Mouse (Mus musculus) hindbrain, embryonic 14.5 days (tissue): Measurements from ENCODE around the gene Slc25a38. TPM values are rescaled to one million over a fixed set of nuclear protein-coding genes. Genes with fewer than 3 reads are reported as not detected.
A peak's percentile ranks its signal among the peaks of the same experiment; 100 is the strongest.

Experiments used
- ATAC-seq: fragments of 200-750 bp; cut with Nextera tagmentation; 2 replicates; pipeline ENCODE4 v1.8.0; 2017; ENCODE audit warnings: moderate number of reproducible peaks, mild to moderate bottlenecking, moderate TSS enrichment, moderate library complexity; ENCODE audit not compliant: low FRiP score
- DNase-seq: peaks from one replicate; pipeline ENCODE4 v3.0.0-alpha.2; 2015; ENCODE audit warnings: low spot score
- H3K27ac ChIP-seq: fragments of 300-500 bp; sonication (generic); 2 replicates; pipeline ENCODE4 v1.5.1; 2014; ENCODE audit warnings: mild to moderate bottlenecking, moderate library complexity
- H3K27me3 ChIP-seq: fragments of 300-500 bp; sonication (generic); 2 replicates; pipeline ENCODE4 v1.6.1; 2014; ENCODE audit warnings: mild to moderate bottlenecking, low read length, mixed read lengths; ENCODE audit not compliant: control insufficient read depth, insufficient read depth
- H3K36me3 ChIP-seq: fragments of 300-500 bp; sonication (generic); replicated peaks from 2 replicates; pipeline ENCODE4 v1.6.1; 2014; ENCODE audit not compliant: control insufficient read depth, insufficient read depth
- H3K4me1 ChIP-seq: fragments of 300-500 bp; sonication (generic); replicated peaks from 2 replicates; pipeline ENCODE4 v1.6.1; 2014; ENCODE audit warnings: antibody characterized with exemption, low read length, mixed read lengths; ENCODE audit not compliant: control insufficient read depth, insufficient read depth
- H3K4me2 ChIP-seq: fragments of 300-500 bp; sonication (generic); replicated peaks from 2 replicates; pipeline ENCODE4 v1.6.1; 2014; ENCODE audit warnings: mild to moderate bottlenecking, moderate library complexity
- H3K4me3 ChIP-seq: fragments of 300-500 bp; sonication (generic); replicated peaks from 2 replicates; pipeline ENCODE4 v1.5.1; 2014; ENCODE audit warnings: mild to moderate bottlenecking, low read length
- H3K9ac ChIP-seq: fragments of 300-500 bp; sonication (generic); 2 replicates; pipeline ENCODE4 v1.6.1; 2014
- H3K9me3 ChIP-seq: fragments of 300-500 bp; sonication (generic); 2 replicates; pipeline ENCODE4 v1.6.1; 2016; ENCODE audit warnings: low read length; ENCODE audit not compliant: control insufficient read depth
- WGBS: fragments of 180-500 bp; shearing (Covaris S2); extraction: QIAGEN DNeasy Blood & Tissue Kit; methylation state at CpG from one replicate; pipeline ENCODE4 v1.1.7; 2014; 5-methylcytosine and 5-hydroxymethylcytosine counted together
- polyA plus RNA-seq: library from polyadenylated mRNA; unstranded; fragments of >200 nt; fragmentation: Nextera tagmentation; extraction: Ambion mirVana; gene quantifications from 2 replicates; pipeline ENCODE4 v1.2.1, GENCODE M21; 2014

Slc25a38 gene
- polyA plus RNA-seq, 1 experiment from 2014 or later: 38.3 TPM

GRCm38 (mm10) chr9:120151152-120151551, 41.0 kb downstream of the Slc25a38 start:
- DNase-seq: no peak
- no peaks in the 10 kb centered on the region for H3K27me3 ChIP-seq
- WGBS: 83% methylated on average over 5 of the region's 5 CpGs
- no peaks in the 10 kb centered on the region for H3K4me1 ChIP-seq
- H3K4me3 ChIP-seq: no peak overlapping the region
- ATAC-seq: no peak
- H3K9ac ChIP-seq: no peak overlapping the region
- H3K27ac ChIP-seq: no peak overlapping the region
- H3K4me2 ChIP-seq: no peak overlapping the region
- no peaks in the 10 kb centered on the region for H3K36me3 ChIP-seq
- no peaks in the 10 kb centered on the region for H3K9me3 ChIP-seq

GRCm38 (mm10) chr9:120151906-120152399, 41.8 kb downstream of the Slc25a38 start:
- DNase-seq (no peak), ATAC-seq (no peak)

GRCm38 (mm10) chr9:120158047-120158446, 47.9 kb downstream of the Slc25a38 start:
- WGBS: 40% methylated on average over 4 of the region's 4 CpGs
- H3K27me3 ChIP-seq: no peaks in the 10 kb centered on the region

More at GRCm38 (mm10) chr9:120151906-120152399, 41.8 kb downstream of the Slc25a38 start:
- H3K4me3 ChIP-seq: no peak overlapping the region
- H3K4me2 ChIP-seq: no peak overlapping the region
- H3K4me1 ChIP-seq: no peaks in the 10 kb centered on the region
- H3K27ac ChIP-seq: no peak overlapping the region
- WGBS: 76% methylated on average over 12 of the region's 12 CpGs
- H3K27me3 ChIP-seq: no peaks in the 10 kb centered on the region
- no peak overlapping the region for H3K9ac ChIP-seq
- H3K36me3 ChIP-seq: no peaks in the 10 kb centered on the region
- H3K9me3 ChIP-seq: no peaks in the 10 kb centered on the region

GRCm38 (mm10) chr9:120163862-120164261, 53.7 kb downstream of the Slc25a38 start:
- Histone ChIP-seq H3K27me3 (no peaks in the 10 kb centered on the region), H3K4me2 (no peak overlapping the region), H3K27ac (no peak overlapping the region), H3K9me3 (no peaks in the 10 kb centered on the region), H3K36me3 (no peaks in the 10 kb centered on the region), H3K4me3 (no peak overlapping the region), H3K4me1 (no peaks in the 10 kb centered on the region), H3K9ac (no peak overlapping the region)
- WGBS: 81% methylated on average over 16 of the region's 16 CpGs
- ATAC-seq: no peak
- no peak for DNase-seq

More at GRCm38 (mm10) chr9:120158047-120158446, 47.9 kb downstream of the Slc25a38 start:
- H3K36me3 ChIP-seq: no peaks in the 10 kb centered on the region
- no peak overlapping the region for H3K4me3 ChIP-seq
- H3K27ac ChIP-seq: peak overlapping the region; percentile 28; the same call in 1 of the 2 replicates
- H3K4me2 ChIP-seq: no peak overlapping the region
- H3K4me1 ChIP-seq: no peaks in the 10 kb centered on the region; the same call in 1 of the 2 replicates
- ATAC-seq (no peak), DNase-seq (no peak)
- no peaks in the 10 kb centered on the region for H3K9me3 ChIP-seq
- no peak overlapping the region for H3K9ac ChIP-seq

DNA sequence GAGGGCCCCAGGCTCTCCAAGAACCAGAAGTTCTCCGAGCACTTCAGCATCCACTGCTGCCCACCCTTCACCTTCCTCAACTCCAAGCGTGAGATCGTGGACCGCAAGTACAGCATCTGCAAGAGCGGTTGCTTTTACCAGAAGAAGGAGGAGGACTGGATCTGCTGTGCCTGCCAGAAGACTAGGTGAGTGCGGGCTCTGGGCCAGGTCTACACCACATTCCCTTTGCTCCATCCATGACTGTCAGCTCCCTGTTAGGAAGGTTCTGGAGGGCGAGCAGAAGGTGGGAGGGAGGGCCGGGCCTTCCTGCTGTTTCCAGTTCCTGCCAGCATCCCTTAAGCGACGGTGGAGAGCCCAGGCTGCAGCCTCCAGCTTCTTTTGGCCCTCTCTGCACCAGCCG, 57.7 kb downstream of the Slc25a38 start:
- no peaks in the 10 kb centered on the region for H3K9me3 ChIP-seq
- WGBS: 64% methylated on average over 11 of the region's 11 CpGs
- DNase-seq: no peak

GRCm38 (mm10) chr9:120171295-120171694, 61.1 kb downstream of the Slc25a38 start:
- no peaks in the 10 kb centered on the region for H3K9me3 ChIP-seq
- H3K27me3 ChIP-seq: no peaks in the 10 kb centered on the region
- no peak overlapping the region for H3K9ac ChIP-seq
- no peak for ATAC-seq
- H3K4me1 ChIP-seq: no peaks in the 10 kb centered on the region
- H3K27ac ChIP-seq: no peak overlapping the region
- no peak overlapping the region for H3K4me3 ChIP-seq
- no peak overlapping the region for H3K4me2 ChIP-seq
- 44% methylated on average over 5 of the region's 5 CpGs for WGBS
- DNase-seq: peak; percentile 75
- H3K36me3 ChIP-seq: no peaks in the 10 kb centered on the region

More for the DNA sequence above, 57.7 kb downstream of the Slc25a38 start:
- no peak overlapping the region for H3K4me3 ChIP-seq
- no peaks in the 10 kb centered on the region for H3K4me1 ChIP-seq
- H3K27ac ChIP-seq: no peak overlapping the region
- H3K36me3 ChIP-seq: no peaks in the 10 kb centered on the region
- H3K4me2 ChIP-seq: no peak overlapping the region
- H3K27me3 ChIP-seq: no peaks in the 10 kb centered on the region
- H3K9ac ChIP-seq: no peak overlapping the region
- ATAC-seq: no peak

Other genes starting within 250 kb of the Slc25a38 start
- gene Wdr48, start 215.5 kb upstream of the Slc25a38 start, polyA plus RNA-seq: 63.6 and 66.9 TPM in 2 replicates
- 24.3 and 27.9 TPM in 2 replicates for gene Gorasp1, start 172.8 kb upstream of the Slc25a38 start, polyA plus RNA-seq
- 1.2 TPM in 2 replicates for gene Ttc21a, start 172.8 kb upstream of the Slc25a38 start, polyA plus RNA-seq
- 0.68 and 0.80 TPM in 2 replicates for gene Csrnp1, start 125.7 kb upstream of the Slc25a38 start, polyA plus RNA-seq
- 0.04 TPM in 1 of 2 replicates, not detected in the other for gene Xirp1, start 86.8 kb upstream of the Slc25a38 start, polyA plus RNA-seq
- 6.5 and 9.0 TPM in 2 replicates for gene Cx3cr1, start 40.5 kb upstream of the Slc25a38 start, polyA plus RNA-seq
- not detected in 2 replicates for gene Ccr8, start 18.3 kb upstream of the Slc25a38 start, polyA plus RNA-seq
- gene Rpsa, start 17.3 kb downstream of the Slc25a38 start, polyA plus RNA-seq: 1,110 and 1,180 TPM in 2 replicates
- gene Mobp, start 39.3 kb downstream of the Slc25a38 start, polyA plus RNA-seq: 0.08 and 0.15 TPM in 2 replicates
- 7.7 and 8.7 TPM in 2 replicates for gene Myrip, start 191.1 kb downstream of the Slc25a38 start, polyA plus RNA-seq